Mouse (Mus musculus) small intestine, adult 2 months (tissue): ENCODE results near the gene Gm28710.

Experiments used
- CTCF ChIP-seq: fragments of 200-500 bp; IDR thresholded peaks from 2 replicates; pipeline ENCODE4 v1.5.1; 2012; ENCODE audit warnings: low read depth, mild to moderate bottlenecking, control low read depth, inconsistent platforms, low read length, moderate library complexity, mixed read lengths; ENCODE audit not compliant: insufficient replicate concordance, insufficient read length; ENCODE audit errors: extremely low read depth
- POLR2A ChIP-seq: fragments of 200-500 bp; IDR thresholded peaks from 2 replicates; pipeline ENCODE4 v1.6.1; 2012; ENCODE audit warnings: low read depth, mild to moderate bottlenecking, control low read depth, inconsistent platforms, low read length, moderate library complexity

- no peak for TF ChIP-seq CTCF
- no peak for TF ChIP-seq POLR2A
These were observed 12.9 kb upstream of the Gm28710 start for GRCm38 (mm10) chr5:16778610-16779172.
